Mouse (Mus musculus) myocyte (in vitro differentiated cells): ENCODE measurements at regions not wholly inside any gene's neighbourhood (a gene's known extent, or its start where the extent isn't known, plus 50 kb on each side); places are given as distances from the start of the nearest gene placed in this dataset.

ENCODE experiments used
- H3K27me3 ChIP-seq: one replicate; pipeline ENCODE4 v1.6.1; 2011; ENCODE audit not compliant: control insufficient read depth, insufficient read depth, insufficient read length
- H3K36me3 ChIP-seq: one replicate; pipeline ENCODE4 v1.6.1; 2011; ENCODE audit not compliant: control insufficient read depth, insufficient read depth
- H3K4me2 ChIP-seq: one replicate; pipeline ENCODE4 v1.6.1; 2011; ENCODE audit warnings: low read depth, control low read depth
- H3K4me3 ChIP-seq: one replicate; pipeline ENCODE4 v1.5.1; 2011; ENCODE audit warnings: mild to moderate bottlenecking, control low read depth, moderate library complexity
- H3K79me2 ChIP-seq: one replicate; pipeline ENCODE4 v1.6.1; 2011; ENCODE audit not compliant: control insufficient read depth, insufficient read depth
- H3ac ChIP-seq: one replicate; pipeline ENCODE4 v1.6.1; 2011; ENCODE audit not compliant: control insufficient read depth, insufficient read length
- CEBPB ChIP-seq: IDR thresholded peaks from 2 replicates; pipeline ENCODE4 v1.6.1; 2011; ENCODE audit warnings: mild to moderate bottlenecking, moderate library complexity; ENCODE audit not compliant: poor library complexity, insufficient read depth, severe bottlenecking
- E2F4 ChIP-seq: IDR thresholded peaks from one replicate; pipeline ENCODE4 v1.6.1; 2011; ENCODE audit warnings: mild to moderate bottlenecking, control low read depth, moderate library complexity; ENCODE audit not compliant: insufficient read depth
- MAX ChIP-seq: IDR thresholded peaks from one replicate; pipeline ENCODE4 v1.6.1; 2011; ENCODE audit warnings: low read depth, mild to moderate bottlenecking, control low read depth
- MYOD1 ChIP-seq, 3 experiments: IDR thresholded peaks; one replicate each; pipeline ENCODE4 v1.6.1; 2011; ENCODE audit warnings: control low read depth in 2 of 3, low read depth in 2 of 3, mild to moderate bottlenecking in 2 of 3, moderate library complexity in 1 of 3; ENCODE audit not compliant: insufficient read length in 2 of 3, control insufficient read depth in 1 of 3
- MYOG ChIP-seq, 3 experiments: IDR thresholded peaks; one replicate each; pipeline ENCODE4 v1.6.1; 2011; ENCODE audit warnings: control low read depth in 2 of 3, low read depth in 2 of 3, mild to moderate bottlenecking in 2 of 3; ENCODE audit not compliant: insufficient read length in 2 of 3, control insufficient read depth in 1 of 3, insufficient read depth in 1 of 3
- POLR2A ChIP-seq: IDR thresholded peaks from one replicate; pipeline ENCODE4 v1.6.1; 2011; ENCODE audit warnings: low read depth, mild to moderate bottlenecking, control low read depth, moderate library complexity; ENCODE audit not compliant: insufficient read length
- POLR2AphosphoS2 ChIP-seq: IDR thresholded peaks from one replicate; pipeline ENCODE4 v1.6.1; 2011; ENCODE audit warnings: low read depth, control low read depth; ENCODE audit not compliant: insufficient read length
- REST ChIP-seq: IDR thresholded peaks from one replicate; pipeline ENCODE4 v1.6.1; 2011; ENCODE audit warnings: mild to moderate bottlenecking, control low read depth, moderate library complexity; ENCODE audit not compliant: insufficient read depth, insufficient read length
- SRF ChIP-seq: IDR thresholded peaks from one replicate; pipeline ENCODE4 v1.6.1; 2011; ENCODE audit warnings: low read depth; ENCODE audit not compliant: control insufficient read depth, insufficient read length
- TCF12 ChIP-seq: IDR thresholded peaks from one replicate; pipeline ENCODE4 v1.6.1; 2011; ENCODE audit warnings: mild to moderate bottlenecking, control low read depth; ENCODE audit not compliant: poor library complexity, insufficient read depth, severe bottlenecking
- TCF3 ChIP-seq: IDR thresholded peaks from one replicate; pipeline ENCODE4 v1.6.1; 2011; ENCODE audit warnings: low read depth, control low read depth; ENCODE audit not compliant: insufficient read length
- USF1 ChIP-seq: IDR thresholded peaks from one replicate; pipeline ENCODE4 v1.6.1; 2011; ENCODE audit warnings: low read depth, mild to moderate bottlenecking, control low read depth, moderate library complexity

DNA sequence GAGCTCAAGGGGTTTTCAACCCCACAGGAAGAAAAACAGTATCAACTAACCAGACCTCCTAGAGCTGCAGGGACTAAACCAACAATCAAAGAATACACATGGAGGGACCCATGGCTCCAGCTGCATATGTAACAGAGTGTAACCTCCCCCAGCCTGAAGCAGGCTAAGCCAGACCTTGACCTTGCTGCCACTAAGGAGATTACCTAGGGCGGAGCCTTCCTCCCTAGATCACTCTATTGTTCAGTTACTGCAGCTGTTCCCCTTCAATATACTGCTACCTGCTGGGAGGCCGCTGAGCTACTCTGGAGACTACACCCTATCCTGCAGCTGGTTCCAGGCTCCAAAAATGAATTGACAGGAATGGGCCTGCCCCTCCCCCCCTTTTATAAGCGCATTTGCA, 51.1 kb upstream of the Hpgd start:
- TF ChIP-seq CEBPB (no peak), REST (no peak), TCF12 (no peak), E2F4 (no peak), MAX (no peak), TCF3 (no peak), POLR2AphosphoS2 (no peak), MYOG (IDR thresholded peaks at IDR 0.05; ENCODE audit: control insufficient read depth in 1 of 3, insufficient read depth in 1 of 3, insufficient read length in 2 of 3, low read depth in 2 of 3) (no peak), MYOD1 (IDR thresholded peaks at IDR 0.05; ENCODE audit: control insufficient read depth in 1 of 3, insufficient read length in 2 of 3, low read depth in 2 of 3) (no peak), POLR2A (no peak), USF1 (no peak), SRF (no peak)
- Histone ChIP-seq H3ac (no peak overlapping the region), H3K36me3 (no peaks in the 10 kb centered on the region), H3K79me2 (no peaks in the 10 kb centered on the region), H3K4me2 (no peak overlapping the region), H3K4me3 (no peak overlapping the region), H3K27me3 (no peaks in the 10 kb centered on the region)
